Mouse (Mus musculus) limb, embryonic 14.5 days (tissue): ENCODE measurements at regions not wholly inside any gene's neighbourhood (a gene's known extent, or its start where the extent isn't known, plus 50 kb on each side); places are given as distances from the start of the nearest gene placed in this dataset.

ENCODE experiments used
- ATAC-seq: fragments of 200-750 bp; cut with Nextera tagmentation; 2 replicates; pipeline ENCODE4 v1.8.0; 2017; ENCODE audit warnings: low read depth, moderate number of reproducible peaks, moderate TSS enrichment; ENCODE audit not compliant: low FRiP score
- DNase-seq: peaks from one replicate; pipeline ENCODE4 v3.0.0-alpha.2; 2015; ENCODE audit warnings: low spot score
- H3K27ac ChIP-seq: fragments of 300-500 bp; sonication (generic); replicated peaks from 2 replicates; pipeline ENCODE4 v1.5.1; 2014; ENCODE audit warnings: low read depth, mild to moderate bottlenecking, low read length, moderate library complexity, mixed read lengths
- H3K27me3 ChIP-seq: fragments of 300-500 bp; sonication (generic); 2 replicates; pipeline ENCODE4 v1.6.1; 2014; ENCODE audit warnings: low read length, mixed read lengths; ENCODE audit not compliant: control insufficient read depth, insufficient read depth
- H3K36me3 ChIP-seq: fragments of 300-500 bp; sonication (generic); 2 replicates; pipeline ENCODE4 v1.6.1; 2014; ENCODE audit warnings: mild to moderate bottlenecking, low read length, moderate library complexity, mixed read lengths; ENCODE audit not compliant: control insufficient read depth, insufficient read depth
- H3K4me1 ChIP-seq: fragments of 300-500 bp; sonication (generic); 2 replicates; pipeline ENCODE4 v1.6.1; 2014; ENCODE audit warnings: antibody characterized with exemption, low read length, mixed read lengths; ENCODE audit not compliant: control insufficient read depth, insufficient read depth
- H3K4me2 ChIP-seq: fragments of 300-500 bp; sonication (generic); replicated peaks from 2 replicates; pipeline ENCODE4 v1.6.1; 2014; ENCODE audit warnings: low read depth, mild to moderate bottlenecking, low read length, moderate library complexity; ENCODE audit not compliant: severe bottlenecking
- H3K4me3 ChIP-seq: fragments of 300-500 bp; sonication (generic); replicated peaks from 2 replicates; pipeline ENCODE4 v1.5.1; 2014; ENCODE audit warnings: low read length
- H3K9ac ChIP-seq: fragments of 300-500 bp; sonication (generic); 2 replicates; pipeline ENCODE4 v1.6.1; 2014; ENCODE audit warnings: mild to moderate bottlenecking, low read depth, low read length, moderate library complexity; ENCODE audit not compliant: severe bottlenecking
- H3K9me3 ChIP-seq: fragments of 300-500 bp; sonication (generic); 2 replicates; pipeline ENCODE4 v1.6.1; 2016; ENCODE audit warnings: low read length; ENCODE audit not compliant: control insufficient read depth
- POLR2A ChIP-seq: fragments of 200-500 bp; IDR thresholded peaks from 2 replicates; pipeline ENCODE4 v1.8.0; 2012; ENCODE audit warnings: inconsistent platforms, mild to moderate bottlenecking, moderate library complexity, borderline replicate concordance; ENCODE audit not compliant: insufficient read depth, insufficient read length; ENCODE audit errors: extremely low read depth
- WGBS: fragments of 180-500 bp; shearing (Covaris S2); extraction: QIAGEN DNeasy Blood & Tissue Kit; methylation state at CpG from one replicate; pipeline ENCODE4 v1.1.7; 2014; 5-methylcytosine and 5-hydroxymethylcytosine counted together

- Histone ChIP-seq H3K27me3 (no peaks in the 10 kb centered on the region), H3K27ac (no peak overlapping the region), H3K9me3 (no peaks in the 10 kb centered on the region), H3K9ac (no peak overlapping the region), H3K4me2 (no peak overlapping the region), H3K4me1 (no peaks in the 10 kb centered on the region), H3K4me3 (no peak overlapping the region), H3K36me3 (no peaks in the 10 kb centered on the region)
- ATAC-seq (no peak), DNase-seq (no peak)
- 91% methylated on average over 4 of the region's 4 CpGs for WGBS
- TF ChIP-seq POLR2A, result no peak
Measured at GRCm38 (mm10) chr13:57309618-57310017, 413.8 kb upstream of the Trpc7 start.

- H3K4me1 ChIP-seq, result no peaks in the 10 kb centered on the region
- no peak overlapping the region for H3K4me2 ChIP-seq
- no peaks in the 10 kb centered on the region for H3K27me3 ChIP-seq
- H3K9ac ChIP-seq, result no peak overlapping the region
- H3K27ac ChIP-seq, result no peak overlapping the region
- 36% methylated on average over 20 of the region's 20 CpGs for WGBS
- no peak for DNase-seq
- H3K36me3 ChIP-seq, result no peaks in the 10 kb centered on the region
- ATAC-seq, result no peak
- no peaks in the 10 kb centered on the region for H3K9me3 ChIP-seq
- no peak for TF ChIP-seq POLR2A
- no peak overlapping the region for H3K4me3 ChIP-seq
Measured at GRCm38 (mm10) chr13:57307971-57308903, 412.4 kb upstream of the Trpc7 start.

- WGBS, result 90% methylated on average over 7 of the region's 7 CpGs
- no peak overlapping the region for H3K4me3 ChIP-seq
Measured at GRCm38 (mm10) chr13:57305586-57305985, 409.8 kb upstream of the Trpc7 start.

GRCm38 (mm10) chr13:57303805-57304204, 408.0 kb upstream of the Trpc7 start:
- Histone ChIP-seq H3K9ac (no peak overlapping the region), H3K27ac (no peak overlapping the region), H3K36me3 (no peaks in the 10 kb centered on the region), H3K9me3 (no peaks in the 10 kb centered on the region), H3K4me1 (no peaks in the 10 kb centered on the region), H3K4me2 (no peak overlapping the region), H3K4me3 (no peak overlapping the region), H3K27me3 (no peaks in the 10 kb centered on the region)
- no peak for DNase-seq
- WGBS, result 81% methylated on average over 2 of the region's 2 CpGs
- ATAC-seq, result no peak
- no peak for TF ChIP-seq POLR2A

More at GRCm38 (mm10) chr13:57305586-57305985, 409.8 kb upstream of the Trpc7 start:
- TF ChIP-seq POLR2A, result no peak
- no peak overlapping the region for H3K9ac ChIP-seq
- DNase-seq, result no peak
- no peak overlapping the region for H3K4me2 ChIP-seq
- no peak overlapping the region for H3K27ac ChIP-seq
- H3K9me3 ChIP-seq, result no peaks in the 10 kb centered on the region
- no peak for ATAC-seq
- H3K4me1 ChIP-seq, result no peaks in the 10 kb centered on the region
- H3K27me3 ChIP-seq, result no peaks in the 10 kb centered on the region
- H3K36me3 ChIP-seq, result no peaks in the 10 kb centered on the region

- no peak for TF ChIP-seq POLR2A
- H3K4me2 ChIP-seq, result no peak overlapping the region
- H3K9me3 ChIP-seq, result no peaks in the 10 kb centered on the region
- H3K36me3 ChIP-seq, result no peaks in the 10 kb centered on the region
- no peaks in the 10 kb centered on the region for H3K27me3 ChIP-seq
- no peak overlapping the region for H3K9ac ChIP-seq
- ATAC-seq (no peak), DNase-seq (no peak)
- no peak overlapping the region for H3K4me3 ChIP-seq
- H3K4me1 ChIP-seq, result no peaks in the 10 kb centered on the region
- WGBS, result 78% methylated on average over 9 of the region's 9 CpGs
- no peak overlapping the region for H3K27ac ChIP-seq
Measured at GRCm38 (mm10) chr13:57291737-57292490, 396.1 kb upstream of the Trpc7 start.
